Mouse (Mus musculus): ENCODE measurements around the gene Lrmda.

The Lrmda gene

GRCm38 (mm10) chr14:22719968-22720367, 700.5 kb downstream of the Lrmda start:
- no peak for DNase-seq (ENCODE audit: low spot score)

GRCm38 (mm10) chr14:22721845-22722244, 702.3 kb downstream of the Lrmda start:
- DNase-seq (ENCODE audit: low spot score) = no peak

GRCm38 (mm10) chr14:22727548-22727947, 708.0 kb downstream of the Lrmda start:
- no peak for DNase-seq (ENCODE audit: low spot score)

GRCm38 (mm10) chr14:22728611-22729223, 709.2 kb downstream of the Lrmda start:
- DNase-seq (ENCODE audit: low spot score) = no peak

- no peak for DNase-seq (ENCODE audit: low spot score)
Observed at GRCm38 (mm10) chr14:22738603-22739002, 719.1 kb downstream of the Lrmda start.

- no peak for DNase-seq (ENCODE audit: low spot score)
Observed at GRCm38 (mm10) chr14:22742527-22742926, 723.0 kb downstream of the Lrmda start.

GRCm38 (mm10) chr14:22743264-22743663, 723.8 kb downstream of the Lrmda start:
- DNase-seq (ENCODE audit: low spot score) = no peak

- DNase-seq (ENCODE audit: low spot score) = no peak
Observed at GRCm38 (mm10) chr14:22744701-22745100, 725.2 kb downstream of the Lrmda start.

GRCm38 (mm10) chr14:22745263-22745881, 725.9 kb downstream of the Lrmda start:
- no peak for DNase-seq (ENCODE audit: low spot score)

GRCm38 (mm10) chr14:22745882-22746480, 726.5 kb downstream of the Lrmda start:
- peak; percentile 10 for DNase-seq (ENCODE audit: low spot score)

- DNase-seq (ENCODE audit: low spot score) = no peak
Observed at GRCm38 (mm10) chr14:22747816-22748215, 728.3 kb downstream of the Lrmda start.

GRCm38 (mm10) chr14:22750409-22750808, 730.9 kb downstream of the Lrmda start:
- no peak for DNase-seq (ENCODE audit: low spot score)

- no peak for DNase-seq (ENCODE audit: low spot score)
Observed at GRCm38 (mm10) chr14:22751290-22751689, 731.8 kb downstream of the Lrmda start.

- DNase-seq (ENCODE audit: low spot score) = no peak
Observed at GRCm38 (mm10) chr14:22754633-22755032, 735.1 kb downstream of the Lrmda start.

GRCm38 (mm10) chr14:22757493-22757892, 738.0 kb downstream of the Lrmda start:
- no peak for DNase-seq (ENCODE audit: low spot score)

- no peak for DNase-seq (ENCODE audit: low spot score)
Observed at GRCm38 (mm10) chr14:22759216-22759615, 739.7 kb downstream of the Lrmda start.

GRCm38 (mm10) chr14:22759673-22760072, 740.2 kb downstream of the Lrmda start:
- no peak for DNase-seq (ENCODE audit: low spot score)

GRCm38 (mm10) chr14:22760241-22761039, 740.9 kb downstream of the Lrmda start:
- peak; percentile 19 for DNase-seq (ENCODE audit: low spot score)

GRCm38 (mm10) chr14:22781709-22782108, 762.2 kb downstream of the Lrmda start:
- DNase-seq (ENCODE audit: low spot score) = no peak

- DNase-seq (ENCODE audit: low spot score) = no peak
Observed at GRCm38 (mm10) chr14:22782365-22782764, 762.9 kb downstream of the Lrmda start.

GRCm38 (mm10) chr14:22783211-22784161, 764.0 kb downstream of the Lrmda start:
- no peak for DNase-seq (ENCODE audit: low spot score)

- DNase-seq (ENCODE audit: low spot score) = no peak
Observed at GRCm38 (mm10) chr14:22800020-22800419, 780.5 kb downstream of the Lrmda start.
